Mouse (Mus musculus): Measurements from ENCODE around the gene Foxp1.

GRCm38 (mm10) chr6:99302662-99303435, 219.7 kb downstream of the Foxp1 start:
- TF ChIP-seq CTCF (IDR thresholded peaks at IDR 0.05; ENCODE audit: borderline replicate concordance, extremely low read depth, insufficient read depth, insufficient read length) (no peak), POLR2A (IDR thresholded peaks at IDR 0.05; ENCODE audit: borderline replicate concordance, extremely low read depth, insufficient read depth, insufficient read length, poor library complexity, severe bottlenecking) (no peak)

Data from brain, embryonic 14.5 days (tissue).